Mouse (Mus musculus): ENCODE measurements around the gene Cops8. TPM values are rescaled to one million over a fixed set of nuclear protein-coding genes. Genes with fewer than 3 reads are reported as not detected.
A peak's percentile ranks its signal among the peaks of the same experiment; 100 is the strongest.

Gene Cops8
- polyA plus RNA-seq, 1 experiment, result 14.4 TPM

- 18% methylated on average over 4 of the region's 4 CpGs for WGBS
- TF ChIP-seq CTCF (IDR thresholded peaks at IDR 0.05; ENCODE audit: extremely low read depth, insufficient read length, insufficient replicate concordance, low read depth, low read length) (peak; percentile 69; the same call in 1 of the 2 replicates), POLR2A (IDR thresholded peaks at IDR 0.05; ENCODE audit: low read depth, low read length) (no peak)
- H3K27ac ChIP-seq (ENCODE audit: insufficient read depth, low read depth, low read length), result peak overlapping the region; percentile 1; the same call in 1 of the 2 replicates
Observed at GRCm38 (mm10) chr1:90650781-90651437, 48.1 kb downstream of the Cops8 start.

GRCm38 (mm10) chr1:90651781-90652180 lies 49.0 kb downstream of the Cops8 start:
- H3K4me1 ChIP-seq (ENCODE audit: control insufficient read depth, insufficient read depth, insufficient read length, low read length), result no peaks in the 10 kb centered on the region
- no peak overlapping the region for H3K27ac ChIP-seq (ENCODE audit: insufficient read depth, low read depth, low read length)
- no peaks in the 10 kb centered on the region for H3K27me3 ChIP-seq (ENCODE audit: control insufficient read depth, insufficient read depth, low read length)
- TF ChIP-seq POLR2A (IDR thresholded peaks at IDR 0.05; ENCODE audit: low read depth, low read length) (no peak), CTCF (IDR thresholded peaks at IDR 0.05; ENCODE audit: extremely low read depth, insufficient read length, insufficient replicate concordance, low read depth, low read length) (no peak)
- H3K4me3 ChIP-seq (ENCODE audit: low read depth, low read length), result no peak overlapping the region
- no peaks in the 10 kb centered on the region for H3K36me3 ChIP-seq (ENCODE audit: control insufficient read depth, insufficient read depth, low read length)

More at GRCm38 (mm10) chr1:90650781-90651437, 48.1 kb downstream of the Cops8 start:
- H3K4me3 ChIP-seq (ENCODE audit: low read depth, low read length), result no peak overlapping the region
- no peaks in the 10 kb centered on the region for H3K27me3 ChIP-seq (ENCODE audit: control insufficient read depth, insufficient read depth, low read length)
- H3K36me3 ChIP-seq (ENCODE audit: control insufficient read depth, insufficient read depth, low read length), result no peaks in the 10 kb centered on the region
- H3K4me1 ChIP-seq (ENCODE audit: control insufficient read depth, insufficient read depth, insufficient read length, low read length), result no peaks in the 10 kb centered on the region

GRCm38 (mm10) chr1:90652553-90652952 lies 49.8 kb downstream of the Cops8 start:
- Histone ChIP-seq H3K27ac (ENCODE audit: insufficient read depth, low read depth, low read length) (no peak overlapping the region), H3K36me3 (ENCODE audit: control insufficient read depth, insufficient read depth, low read length) (no peaks in the 10 kb centered on the region), H3K4me3 (ENCODE audit: low read depth, low read length) (no peak overlapping the region), H3K4me1 (ENCODE audit: control insufficient read depth, insufficient read depth, insufficient read length, low read length) (no peaks in the 10 kb centered on the region), H3K27me3 (ENCODE audit: control insufficient read depth, insufficient read depth, low read length) (no peaks in the 10 kb centered on the region)
- WGBS, result 71% methylated on average over 4 of the region's 4 CpGs
- TF ChIP-seq POLR2A (IDR thresholded peaks at IDR 0.05; ENCODE audit: low read depth, low read length), result no peak
- no peak for TF ChIP-seq CTCF (IDR thresholded peaks at IDR 0.05; ENCODE audit: extremely low read depth, insufficient read length, insufficient replicate concordance, low read depth, low read length)

GRCm38 (mm10) chr1:90656492-90657245 lies 53.9 kb downstream of the Cops8 start:
- Histone ChIP-seq H3K36me3 (ENCODE audit: control insufficient read depth, insufficient read depth, low read length) (no peaks in the 10 kb centered on the region), H3K27me3 (ENCODE audit: control insufficient read depth, insufficient read depth, low read length) (no peaks in the 10 kb centered on the region), H3K4me3 (ENCODE audit: low read depth, low read length) (no peak overlapping the region), H3K4me1 (ENCODE audit: control insufficient read depth, insufficient read depth, insufficient read length, low read length) (no peaks in the 10 kb centered on the region), H3K27ac (ENCODE audit: insufficient read depth, low read depth, low read length) (peak overlapping the region; percentile 37)
- 75% methylated on average over 16 of the region's 16 CpGs for WGBS
- TF ChIP-seq CTCF (IDR thresholded peaks at IDR 0.05; ENCODE audit: extremely low read depth, insufficient read length, insufficient replicate concordance, low read depth, low read length) (no peak), POLR2A (IDR thresholded peaks at IDR 0.05; ENCODE audit: low read depth, low read length) (no peak)

GRCm38 (mm10) chr1:90657292-90658050 lies 54.7 kb downstream of the Cops8 start:
- Histone ChIP-seq H3K4me1 (ENCODE audit: control insufficient read depth, insufficient read depth, insufficient read length, low read length) (no peaks in the 10 kb centered on the region), H3K27me3 (ENCODE audit: control insufficient read depth, insufficient read depth, low read length) (no peaks in the 10 kb centered on the region), H3K4me3 (ENCODE audit: low read depth, low read length) (no peak overlapping the region), H3K36me3 (ENCODE audit: control insufficient read depth, insufficient read depth, low read length) (no peaks in the 10 kb centered on the region), H3K27ac (ENCODE audit: insufficient read depth, low read depth, low read length) (no peak overlapping the region)
- whole genome bisulfite sequencing, result 74% methylated on average over 10 of the region's 10 CpGs
- no peak for TF ChIP-seq POLR2A (IDR thresholded peaks at IDR 0.05; ENCODE audit: low read depth, low read length)
- no peak for TF ChIP-seq CTCF (IDR thresholded peaks at IDR 0.05; ENCODE audit: extremely low read depth, insufficient read length, insufficient replicate concordance, low read depth, low read length)

- no peak overlapping the region for H3K27ac ChIP-seq (ENCODE audit: insufficient read depth, low read depth, low read length)
Observed at GRCm38 (mm10) chr1:90658581-90658980, 55.8 kb downstream of the Cops8 start.

More at GRCm38 (mm10) chr1:90658581-90658980, 55.8 kb downstream of the Cops8 start:
- H3K27me3 ChIP-seq (ENCODE audit: control insufficient read depth, insufficient read depth, low read length), result no peaks in the 10 kb centered on the region
- no peaks in the 10 kb centered on the region for H3K36me3 ChIP-seq (ENCODE audit: control insufficient read depth, insufficient read depth, low read length)
- H3K4me3 ChIP-seq (ENCODE audit: low read depth, low read length), result no peak overlapping the region
- WGBS, result 87% methylated on average over 3 of the region's 3 CpGs
- no peaks in the 10 kb centered on the region for H3K4me1 ChIP-seq (ENCODE audit: control insufficient read depth, insufficient read depth, insufficient read length, low read length)
- no peak for TF ChIP-seq POLR2A (IDR thresholded peaks at IDR 0.05; ENCODE audit: low read depth, low read length)
- no peak for TF ChIP-seq CTCF (IDR thresholded peaks at IDR 0.05; ENCODE audit: extremely low read depth, insufficient read length, insufficient replicate concordance, low read depth, low read length)
